Mouse (Mus musculus) liver, embryonic 11.5 days (tissue): Measurements from ENCODE around the gene Vangl2. TPM values are rescaled to one million over a fixed set of nuclear protein-coding genes. Genes with fewer than 3 reads are reported as not detected.
A peak's percentile ranks its signal among the peaks of the same experiment; 100 is the strongest.

Experiments used
- ATAC-seq: fragments of 200-750 bp; cut with Nextera tagmentation; replicated peaks from 2 replicates; pipeline ENCODE4 v1.8.0; 2017; ENCODE audit warnings: moderate number of reproducible peaks, mild to moderate bottlenecking, moderate TSS enrichment, moderate library complexity; ENCODE audit not compliant: low FRiP score
- DNase-seq: peaks from one replicate; pipeline ENCODE4 v3.0.0-alpha.2; 2017; ENCODE audit warnings: low spot score
- H3K27ac ChIP-seq: fragments of 300-500 bp; sonication (generic); 2 replicates; pipeline ENCODE4 v1.5.1; 2014; ENCODE audit warnings: mild to moderate bottlenecking, low read depth, low read length, control low read depth
- H3K27me3 ChIP-seq: fragments of 300-500 bp; sonication (generic); replicated peaks from 2 replicates; pipeline ENCODE4 v1.6.1; 2014; ENCODE audit warnings: low read length, mixed read lengths; ENCODE audit not compliant: control insufficient read depth, insufficient read depth
- H3K36me3 ChIP-seq: fragments of 300-500 bp; sonication (generic); 2 replicates; pipeline ENCODE4 v1.6.1; 2014; ENCODE audit warnings: mild to moderate bottlenecking, low read length, moderate library complexity, mixed read lengths; ENCODE audit not compliant: control insufficient read depth, insufficient read depth
- H3K4me1 ChIP-seq: fragments of 300-500 bp; sonication (generic); replicated peaks from 2 replicates; pipeline ENCODE4 v1.6.1; 2014; ENCODE audit warnings: low read length, mixed read lengths; ENCODE audit not compliant: control insufficient read depth, insufficient read depth
- H3K4me2 ChIP-seq: fragments of 300-500 bp; sonication (generic); 2 replicates; pipeline ENCODE4 v1.6.1; 2014; ENCODE audit warnings: mild to moderate bottlenecking, control low read depth, moderate library complexity
- H3K4me3 ChIP-seq: fragments of 300-500 bp; sonication (generic); 2 replicates; pipeline ENCODE4 v1.5.1; 2014; ENCODE audit warnings: low read depth, low read length, control low read depth
- H3K9ac ChIP-seq: fragments of 300-500 bp; sonication (generic); 2 replicates; pipeline ENCODE4 v1.6.1; 2014; ENCODE audit warnings: low read depth, low read length, control low read depth
- H3K9me3 ChIP-seq: fragments of 300-500 bp; sonication (generic); 2 replicates; pipeline ENCODE4 v1.6.1; 2016; ENCODE audit warnings: low read length, inconsistent platforms, mixed read lengths; ENCODE audit not compliant: control insufficient read depth
- WGBS: fragments of 180-500 bp; shearing (Covaris S2); extraction: QIAGEN DNeasy Blood & Tissue Kit; methylation state at CpG from one replicate; pipeline ENCODE4 v1.1.7; 2014; 5-methylcytosine and 5-hydroxymethylcytosine counted together
- polyA plus RNA-seq: library from polyadenylated mRNA; unstranded; fragments of >200 nt; fragmentation: Nextera tagmentation; extraction: Ambion mirVana; gene quantifications from 2 replicates; pipeline ENCODE4 v1.2.1, GENCODE M21; 2014

Vangl2 gene
- polyA plus RNA-seq, 1 experiment from 2014 or later: 5.4 TPM

- no peaks in the 10 kb centered on the region for H3K27me3 ChIP-seq
- no peak overlapping the region for H3K4me3 ChIP-seq
- H3K4me1 ChIP-seq: peaks cover 4% of the 10 kb centered on the region; the same call in 1 of the 2 replicates
- no peaks in the 10 kb centered on the region for H3K9me3 ChIP-seq
- ATAC-seq (no peak), DNase-seq (no peak)
- H3K27ac ChIP-seq: no peak overlapping the region
- no peak overlapping the region for H3K9ac ChIP-seq
- H3K4me2 ChIP-seq: no peak overlapping the region
- WGBS: 77% methylated on average over 8 of the region's 8 CpGs
- H3K36me3 ChIP-seq: no peaks in the 10 kb centered on the region; the same call in 1 of the 2 replicates
These were observed 12.2 kb downstream of the Vangl2 start for GRCm38 (mm10) chr1:172016031-172016430.

DNA sequence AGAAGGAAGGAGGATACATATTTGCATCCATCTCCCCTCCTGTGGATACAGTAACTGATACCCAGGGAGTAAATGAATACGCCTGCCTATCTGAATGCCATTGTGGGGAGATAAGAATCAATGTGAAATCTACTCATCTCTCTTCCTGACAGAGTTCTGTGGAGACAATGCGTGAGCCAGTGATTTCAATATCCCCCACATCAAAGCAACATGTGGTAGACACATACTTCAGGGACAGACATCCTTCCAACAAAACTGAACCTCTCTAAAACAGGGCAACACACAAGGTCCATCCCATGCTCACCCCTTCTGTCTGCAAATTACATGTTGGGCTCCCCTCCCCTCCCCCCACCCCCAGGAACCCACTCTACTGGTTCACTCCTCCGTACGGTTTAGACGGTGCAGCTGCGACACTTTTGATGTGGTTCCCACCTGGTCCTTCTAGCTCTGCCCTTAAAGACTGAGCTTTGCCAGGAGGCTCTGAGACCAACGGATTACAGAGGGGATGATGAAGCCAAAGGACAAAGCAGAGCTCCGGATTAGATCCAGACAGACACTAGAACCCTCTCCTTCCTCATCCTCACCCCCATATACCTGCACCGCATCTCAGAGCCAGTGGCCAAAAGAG lies 12.8 kb downstream of the Vangl2 start:
- H3K4me2 ChIP-seq: no peak overlapping the region
- peaks cover 4% of the 10 kb centered on the region; the same call in 1 of the 2 replicates for H3K4me1 ChIP-seq
- no peak overlapping the region for H3K4me3 ChIP-seq
- no peak overlapping the region for H3K9ac ChIP-seq
- 77% methylated on average over 9 of the region's 9 CpGs for WGBS
- H3K27me3 ChIP-seq: no peaks in the 10 kb centered on the region
- H3K9me3 ChIP-seq: no peaks in the 10 kb centered on the region
- ATAC-seq: no peak
- no peak overlapping the region for H3K27ac ChIP-seq
- no peaks in the 10 kb centered on the region for H3K36me3 ChIP-seq
- no peak for DNase-seq

- WGBS: 83% methylated on average over 9 of the region's 9 CpGs
- no peak overlapping the region for H3K4me3 ChIP-seq
- H3K4me2 ChIP-seq: no peak overlapping the region
- no peak overlapping the region for H3K9ac ChIP-seq
- H3K27ac ChIP-seq: no peak overlapping the region
- ATAC-seq (no peak), DNase-seq (no peak)
- peaks cover 4% of the 10 kb centered on the region; the same call in 1 of the 2 replicates for H3K4me1 ChIP-seq
- H3K9me3 ChIP-seq: no peaks in the 10 kb centered on the region
- H3K27me3 ChIP-seq: no peaks in the 10 kb centered on the region
- H3K36me3 ChIP-seq: peaks cover 3% of the 10 kb centered on the region; the same call in 1 of the 2 replicates
These were observed 13.5 kb downstream of the Vangl2 start for GRCm38 (mm10) chr1:172014771-172015170.

DNA sequence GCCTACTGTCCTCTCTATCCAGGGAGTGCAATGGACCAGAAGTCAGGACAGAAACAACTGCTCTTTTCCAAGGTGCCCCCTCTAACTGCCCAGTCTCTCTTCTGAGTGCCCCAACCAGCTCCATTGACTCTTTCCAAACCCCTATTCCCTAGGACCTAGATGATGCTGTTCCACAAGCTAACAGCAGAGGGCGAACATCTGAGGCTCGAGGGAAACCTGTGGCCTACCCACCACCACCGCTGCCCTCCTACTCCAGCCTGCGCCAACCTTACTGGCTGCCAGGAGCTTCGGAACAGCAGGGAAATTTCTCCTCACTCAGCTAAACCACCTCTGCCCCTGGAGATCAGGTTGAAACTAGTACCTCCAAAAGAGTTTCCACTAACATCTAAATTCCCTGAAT lies 16.2 kb downstream of the Vangl2 start:
- WGBS: 36% methylated on average over 5 of the region's 5 CpGs
- no peaks in the 10 kb centered on the region for H3K27me3 ChIP-seq
- no peak for ATAC-seq
- no peak overlapping the region for H3K4me3 ChIP-seq
- no peak overlapping the region for H3K9ac ChIP-seq
- peaks cover 4% of the 10 kb centered on the region; the same call in 1 of the 2 replicates for H3K4me1 ChIP-seq
- no peak overlapping the region for H3K4me2 ChIP-seq
- H3K9me3 ChIP-seq: no peaks in the 10 kb centered on the region
- no peak overlapping the region for H3K27ac ChIP-seq
- H3K36me3 ChIP-seq: peaks cover 6% of the 10 kb centered on the region; the same call in 1 of the 2 replicates
- DNase-seq: peak; percentile 54

DNA sequence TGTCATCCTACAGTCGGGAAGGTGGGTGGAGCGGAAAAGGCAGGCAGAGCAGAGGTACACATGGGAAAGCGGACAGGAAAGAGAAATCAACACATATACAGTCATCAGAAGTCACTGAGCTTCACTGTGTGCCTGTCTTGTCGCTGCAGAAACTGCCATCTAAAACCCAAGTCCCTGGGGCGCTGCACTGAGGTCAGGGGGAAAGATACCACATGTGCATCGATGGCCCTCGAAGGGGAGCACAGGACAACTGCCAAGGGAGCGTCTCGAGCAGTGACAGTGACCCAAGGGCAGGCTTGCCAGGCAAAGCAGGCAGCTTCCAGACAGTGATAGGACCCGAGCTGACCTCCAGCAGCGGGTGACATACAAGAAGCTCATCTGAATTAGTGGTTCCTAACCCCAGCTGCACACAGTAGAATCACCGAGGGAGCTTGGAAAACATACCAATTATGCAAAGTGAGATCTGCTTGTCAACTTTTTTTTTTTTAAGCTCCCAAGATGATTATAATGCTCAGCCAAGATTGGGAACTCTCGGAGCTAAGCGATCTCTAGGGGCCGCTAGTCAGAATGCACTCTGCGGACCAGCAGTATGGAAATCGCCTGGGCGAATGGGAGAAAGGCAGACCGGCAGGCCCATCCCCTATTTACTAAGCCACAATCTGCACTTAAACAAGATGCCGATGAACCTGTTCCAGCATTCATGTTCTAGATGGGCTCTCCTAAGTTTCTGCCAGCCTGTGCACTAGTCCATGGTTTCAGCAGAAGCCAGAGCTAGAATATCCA lies 18.0 kb downstream of the Vangl2 start:
- peaks cover 11% of the 10 kb centered on the region; the same call in 1 of the 2 replicates for H3K36me3 ChIP-seq
- H3K4me1 ChIP-seq: no peaks in the 10 kb centered on the region
- H3K9me3 ChIP-seq: no peaks in the 10 kb centered on the region
- WGBS: 91% methylated on average over 20 of the region's 20 CpGs
- H3K27ac ChIP-seq: no peak overlapping the region
- H3K4me3 ChIP-seq: no peak overlapping the region
- ATAC-seq (no peak), DNase-seq (no peak)
- H3K9ac ChIP-seq: no peak overlapping the region
- no peak overlapping the region for H3K4me2 ChIP-seq
- no peaks in the 10 kb centered on the region for H3K27me3 ChIP-seq

- Histone ChIP-seq H3K9ac (no peak overlapping the region), H3K4me2 (no peak overlapping the region), H3K36me3 (peaks cover 11% of the 10 kb centered on the region; the same call in 1 of the 2 replicates), H3K4me3 (no peak overlapping the region), H3K4me1 (no peaks in the 10 kb centered on the region), H3K27ac (no peak overlapping the region), H3K9me3 (no peaks in the 10 kb centered on the region), H3K27me3 (no peaks in the 10 kb centered on the region)
- ATAC-seq (no peak), DNase-seq (no peak)
- 91% methylated on average over 21 of the region's 21 CpGs for WGBS
These were observed 18.8 kb downstream of the Vangl2 start for GRCm38 (mm10) chr1:172009406-172009805.

- Histone ChIP-seq H3K4me3 (no peak overlapping the region), H3K36me3 (peaks cover 11% of the 10 kb centered on the region; the same call in 1 of the 2 replicates), H3K9ac (no peak overlapping the region), H3K4me1 (no peaks in the 10 kb centered on the region), H3K9me3 (no peaks in the 10 kb centered on the region), H3K4me2 (no peak overlapping the region), H3K27ac (no peak overlapping the region), H3K27me3 (no peaks in the 10 kb centered on the region)
- WGBS: 88% methylated on average over 9 of the region's 9 CpGs
- ATAC-seq: no peak
- DNase-seq: no peak
These were observed 19.9 kb downstream of the Vangl2 start for GRCm38 (mm10) chr1:172008351-172008750.

DNA sequence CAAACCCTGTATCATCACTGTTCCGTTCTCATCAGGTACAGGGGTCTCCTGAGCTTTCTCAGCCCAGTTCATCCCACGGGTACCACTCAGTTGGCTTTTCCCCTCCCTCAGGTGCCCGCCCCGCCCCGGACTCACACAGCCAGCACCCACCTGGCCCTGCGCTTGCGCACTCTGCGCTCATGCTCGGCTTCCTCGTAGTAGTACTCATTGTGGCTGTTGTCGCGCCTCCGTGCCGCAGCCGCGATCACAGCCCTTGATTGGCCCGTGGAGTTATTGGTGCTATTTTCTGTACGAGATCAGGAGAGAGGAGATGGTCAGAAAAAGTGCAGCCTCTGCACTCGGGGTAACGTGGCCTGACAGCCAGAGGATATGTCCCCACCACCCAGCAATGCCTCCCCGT lies 20.5 kb downstream of the Vangl2 start:
- DNase-seq (no peak), ATAC-seq (no peak)
- H3K4me2 ChIP-seq: no peak overlapping the region
- no peaks in the 10 kb centered on the region for H3K9me3 ChIP-seq
- H3K36me3 ChIP-seq: peaks cover 11% of the 10 kb centered on the region; the same call in 1 of the 2 replicates
- no peak overlapping the region for H3K9ac ChIP-seq
- no peaks in the 10 kb centered on the region for H3K27me3 ChIP-seq
- 90% methylated on average over 21 of the region's 21 CpGs for WGBS
- H3K4me3 ChIP-seq: no peak overlapping the region
- no peak overlapping the region for H3K27ac ChIP-seq
- no peaks in the 10 kb centered on the region for H3K4me1 ChIP-seq
